Comparison of ENCODE assay signal across 12 mouse cellular contexts in genomic region chr8:114143645-114144290, GRCm38 (mm10). TPM values are rescaled to one million over a fixed set of nuclear protein-coding genes. Genes with fewer than 3 reads are reported as not detected.
DNase-seq lines count a peak whose midpoint lies in the region; ATAC-seq lines count a peak whose summit lies in the region.
"Had no signal": no experiment of that assay in that cellular context is flagged by ENCODE, and none has a peak within 500 bp of the region (broad histone marks: within the 10 kb centered on the region; RNA-seq: fewer than 3 reads in every experiment).

No protein-coding gene starts in this region.

- H3K4me1 ChIP-seq in midbrain, embryonic 15.5 days: no peaks in the 10 kb centered on the region
- H3K4me1 ChIP-seq: limb, embryonic 15.5 days had no signal

- no peak overlapping the region for H3K27ac ChIP-seq in midbrain, embryonic 15.5 days
- H3K27ac ChIP-seq: hindbrain, postnatal 0 days; limb, embryonic 15.5 days had no signal

- no peak overlapping the region for H3K4me2 ChIP-seq in midbrain, embryonic 15.5 days
- H3K4me2 ChIP-seq: limb, embryonic 15.5 days had no signal

- intact Hi-C loops in left cerebral cortex, postnatal 4 days (cut with DNase I): no loop called here

- no peak overlapping the region for H3K4me3 ChIP-seq in midbrain, embryonic 15.5 days
- H3K4me3 ChIP-seq: limb, embryonic 15.5 days had no signal

- no peaks in the 10 kb centered on the region for H3K27me3 ChIP-seq in midbrain, embryonic 15.5 days (replicated peaks)
- H3K27me3 ChIP-seq: limb, embryonic 15.5 days; Patski had no signal

- H3K36me3 ChIP-seq in midbrain, embryonic 15.5 days (replicated peaks): no peaks in the 10 kb centered on the region

- 87% methylated on average over 4 of the region's 4 CpGs for WGBS in midbrain, embryonic 15.5 days

- H3K9ac ChIP-seq in midbrain, embryonic 15.5 days: no peak overlapping the region
- H3K9ac ChIP-seq: limb, embryonic 15.5 days had no signal

- ATAC-seq in hematopoietic stem cell, adult 5-6 weeks (replicated peaks in 1 of 2; ENCODE audit: insufficient read depth in 1 of 2, low FRiP score in 2 of 2, low TSS enrichment in 1 of 2, low read depth in 1 of 2, poor library complexity in 2 of 2, severe bottlenecking in 2 of 2): peak; percentile 46 to 64; a peak in 2 of 4 replicates
- no peak for ATAC-seq in midbrain, embryonic 15.5 days (replicated peaks)
- ATAC-seq: hindbrain, postnatal 0 days; Patski had no signal

- H3K9me3 ChIP-seq in midbrain, embryonic 15.5 days: no peaks in the 10 kb centered on the region
- H3K9me3 ChIP-seq: limb, embryonic 15.5 days had no signal

- peak; percentile 62 to 69 for DNase-seq in cerebellum, postnatal 14 days
- no peak for DNase-seq in cerebellum, adult 11-12 months
- peak; percentile 58 for DNase-seq in 416B (ENCODE audit: low read depth)
- peak; percentile 49 for DNase-seq in gastrocnemius, postnatal 10 days
- DNase-seq in left cerebral cortex, postnatal 4 days: no peak
- DNase-seq in spleen, adult 12 weeks (ENCODE audit: low spot score): no peak
- DNase-seq: lung, postnatal 4 days had no signal

RNA-seq across cellular contexts. Expression of gene Nudt7, which starts 10.4 kb away (rescaled TPM):
- total RNA-seq in gastrocnemius, postnatal 10 days (2021): 10 to 100 TPM; 20.3 to 20.5 TPM
- 36.3 and 43.4 TPM in 2 replicates for total RNA-seq in hematopoietic stem cell, adult 5-6 weeks (2017)
- 3.4 and 3.7 TPM in 2 replicates for polyA plus RNA-seq in midbrain, embryonic 15.5 days (2015; fragmentation: Nextera tagmentation; extraction: Ambion mirVana)
- total RNA-seq in left cerebral cortex, postnatal 4 days (2021): 1 to 10 TPM; 1.0 to 1.8 TPM

Comparison
In these comparisons a context has a peak if more than half of its experiments do, and no peak if none do; other contexts are left out.
1. DNase-seq: peak in cerebellum, postnatal 14 days (2 of 2), 416B (single experiment) and gastrocnemius, postnatal 10 days (single experiment); none in cerebellum, adult 11-12 months (single experiment), left cerebral cortex, postnatal 4 days (single experiment) and spleen, adult 12 weeks (single experiment).
2. RNA of gene Nudt7, which starts 10.4 kb away (total RNA-seq): 36.3 to 43.4 TPM in hematopoietic stem cell, adult 5-6 weeks and 20.3 to 20.5 TPM in gastrocnemius, postnatal 10 days; 1.0 to 1.8 TPM in left cerebral cortex, postnatal 4 days; every median in the first group is over 4 times any median in the second.